Mouse (Mus musculus) hindbrain, embryonic 14.5 days (tissue): Measurements from ENCODE around the gene Cfap45. TPM values are rescaled to one million over a fixed set of nuclear protein-coding genes. Genes with fewer than 3 reads are reported as not detected.
A peak's percentile ranks its signal among the peaks of the same experiment; 100 is the strongest.

Source experiments
- ATAC-seq: fragments of 200-750 bp; cut with Nextera tagmentation; 2 replicates; pipeline ENCODE4 v1.8.0; 2017; ENCODE audit warnings: moderate number of reproducible peaks, mild to moderate bottlenecking, moderate TSS enrichment, moderate library complexity; ENCODE audit not compliant: low FRiP score
- DNase-seq: peaks from one replicate; pipeline ENCODE4 v3.0.0-alpha.2; 2015; ENCODE audit warnings: low spot score
- H3K27ac ChIP-seq: fragments of 300-500 bp; sonication (generic); 2 replicates; pipeline ENCODE4 v1.5.1; 2014; ENCODE audit warnings: mild to moderate bottlenecking, moderate library complexity
- H3K27me3 ChIP-seq: fragments of 300-500 bp; sonication (generic); 2 replicates; pipeline ENCODE4 v1.6.1; 2014; ENCODE audit warnings: mild to moderate bottlenecking, low read length, mixed read lengths; ENCODE audit not compliant: control insufficient read depth, insufficient read depth
- H3K36me3 ChIP-seq: fragments of 300-500 bp; sonication (generic); replicated peaks from 2 replicates; pipeline ENCODE4 v1.6.1; 2014; ENCODE audit not compliant: control insufficient read depth, insufficient read depth
- H3K4me1 ChIP-seq: fragments of 300-500 bp; sonication (generic); replicated peaks from 2 replicates; pipeline ENCODE4 v1.6.1; 2014; ENCODE audit warnings: antibody characterized with exemption, low read length, mixed read lengths; ENCODE audit not compliant: control insufficient read depth, insufficient read depth
- H3K4me2 ChIP-seq: fragments of 300-500 bp; sonication (generic); replicated peaks from 2 replicates; pipeline ENCODE4 v1.6.1; 2014; ENCODE audit warnings: mild to moderate bottlenecking, moderate library complexity
- H3K4me3 ChIP-seq: fragments of 300-500 bp; sonication (generic); replicated peaks from 2 replicates; pipeline ENCODE4 v1.5.1; 2014; ENCODE audit warnings: mild to moderate bottlenecking, low read length
- H3K9ac ChIP-seq: fragments of 300-500 bp; sonication (generic); 2 replicates; pipeline ENCODE4 v1.6.1; 2014
- H3K9me3 ChIP-seq: fragments of 300-500 bp; sonication (generic); 2 replicates; pipeline ENCODE4 v1.6.1; 2016; ENCODE audit warnings: low read length; ENCODE audit not compliant: control insufficient read depth
- WGBS: fragments of 180-500 bp; shearing (Covaris S2); extraction: QIAGEN DNeasy Blood & Tissue Kit; methylation state at CpG from one replicate; pipeline ENCODE4 v1.1.7; 2014; 5-methylcytosine and 5-hydroxymethylcytosine counted together
- polyA plus RNA-seq: library from polyadenylated mRNA; unstranded; fragments of >200 nt; fragmentation: Nextera tagmentation; extraction: Ambion mirVana; gene quantifications from 2 replicates; pipeline ENCODE4 v1.2.1, GENCODE M21; 2014

Cfap45 gene
- polyA plus RNA-seq, 1 experiment from 2014 or later, result 5.5 TPM

GRCm38 (mm10) chr1:172551009-172551408 is 30.4 kb downstream of the Cfap45 start:
- no peak overlapping the region for H3K27ac ChIP-seq
- peak overlapping the region; percentile 63; the same call in 1 of the 2 replicates for H3K9ac ChIP-seq
- ATAC-seq (no peak), DNase-seq (no peak)
- H3K4me1 ChIP-seq, result peaks cover 23% of the 10 kb centered on the region
- H3K9me3 ChIP-seq, result no peaks in the 10 kb centered on the region
- peak overlapping the region; percentile 40 for H3K4me3 ChIP-seq
- peak overlapping the region; percentile 62 for H3K4me2 ChIP-seq
- no peaks in the 10 kb centered on the region; the same call in 1 of the 2 replicates for H3K27me3 ChIP-seq
- WGBS, result 50% methylated on average over 7 of the region's 7 CpGs
- no peaks in the 10 kb centered on the region for H3K36me3 ChIP-seq

GRCm38 (mm10) chr1:172552623-172553022 is 32.0 kb downstream of the Cfap45 start:
- H3K27me3 ChIP-seq, result no peaks in the 10 kb centered on the region; the same call in 1 of the 2 replicates
- WGBS, result 52% methylated on average over 1 of the region's 1 CpGs

GRCm38 (mm10) chr1:172555638-172556037 is 35.0 kb downstream of the Cfap45 start, which contains the start of gene Vsig8:
Vsig8 (plus strand) TSS chr1:172555938.
- no peak within 1 kb of the TSS for H3K4me2 ChIP-seq
- H3K27ac ChIP-seq, result no peak within 1 kb of the TSS
- ATAC-seq (no peak), DNase-seq (no peak)
- peaks cover 8% of the 10 kb centered on the region for H3K4me1 ChIP-seq
- WGBS, result 86% methylated on average over 11 of the region's 11 CpGs
- peaks cover 7% of the 10 kb centered on the region for H3K27me3 ChIP-seq
- H3K4me3 ChIP-seq, result no peak within 1 kb of the TSS
- H3K9me3 ChIP-seq, result no peaks in the 10 kb centered on the region
- no peaks in the 10 kb centered on the region for H3K36me3 ChIP-seq
- H3K9ac ChIP-seq, result no peak within 1 kb of the TSS

More at GRCm38 (mm10) chr1:172552623-172553022, 32.0 kb downstream of the Cfap45 start:
- Histone ChIP-seq H3K4me1 (peaks cover 23% of the 10 kb centered on the region), H3K9ac (no peak overlapping the region), H3K27ac (no peak overlapping the region), H3K4me2 (no peak overlapping the region), H3K4me3 (no peak overlapping the region), H3K9me3 (no peaks in the 10 kb centered on the region), H3K36me3 (no peaks in the 10 kb centered on the region)
- DNase-seq (no peak), ATAC-seq (no peak)

- H3K27ac ChIP-seq, result no peak overlapping the region
- H3K4me2 ChIP-seq, result peak overlapping the region; percentile 91
- peaks cover 26% of the 10 kb centered on the region for H3K27me3 ChIP-seq
- H3K9ac ChIP-seq, result peak overlapping the region; percentile 82
- ATAC-seq (peak; percentile 93), DNase-seq (peak; percentile 85)
- H3K9me3 ChIP-seq, result no peaks in the 10 kb centered on the region
- H3K4me3 ChIP-seq, result peak overlapping the region; percentile 64
- H3K36me3 ChIP-seq, result no peaks in the 10 kb centered on the region
- H3K4me1 ChIP-seq, result peaks cover 14% of the 10 kb centered on the region
- under 1% methylated on average over 54 of the region's 66 CpGs for WGBS
These were observed 42.3 kb downstream of the Cfap45 start for GRCm38 (mm10) chr1:172562641-172563464.

- Histone ChIP-seq H3K36me3 (no peaks in the 10 kb centered on the region), H3K27me3 (peaks cover 26% of the 10 kb centered on the region), H3K4me2 (peak overlapping the region; percentile 91), H3K27ac (no peak overlapping the region), H3K4me3 (peak overlapping the region; percentile 64), H3K4me1 (peaks cover 14% of the 10 kb centered on the region), H3K9ac (peak overlapping the region; percentile 82), H3K9me3 (no peaks in the 10 kb centered on the region)
- WGBS, result 3% methylated on average over 10 of the region's 10 CpGs
- ATAC-seq (no peak), DNase-seq (no peak)
These were observed 42.8 kb downstream of the Cfap45 start for GRCm38 (mm10) chr1:172563465-172563828.

- whole genome bisulfite sequencing, result 83% methylated on average over 3 of the region's 3 CpGs
These were observed 45.5 kb downstream of the Cfap45 start for GRCm38 (mm10) chr1:172566131-172566530.

GRCm38 (mm10) chr1:172567758-172568157 is 47.2 kb downstream of the Cfap45 start:
- Histone ChIP-seq H3K4me1 (peaks cover 5% of the 10 kb centered on the region), H3K9me3 (no peaks in the 10 kb centered on the region), H3K27me3 (no peaks in the 10 kb centered on the region), H3K36me3 (no peaks in the 10 kb centered on the region), H3K4me2 (no peak overlapping the region), H3K4me3 (no peak overlapping the region), H3K9ac (no peak overlapping the region), H3K27ac (no peak overlapping the region)
- no peak for DNase-seq
- 70% methylated on average over 4 of the region's 4 CpGs for WGBS
- no peak for ATAC-seq

More at GRCm38 (mm10) chr1:172566131-172566530, 45.5 kb downstream of the Cfap45 start:
- Histone ChIP-seq H3K27ac (no peak overlapping the region), H3K4me2 (no peak overlapping the region), H3K9me3 (no peaks in the 10 kb centered on the region), H3K4me3 (no peak overlapping the region), H3K27me3 (peaks cover 14% of the 10 kb centered on the region), H3K4me1 (peaks cover 14% of the 10 kb centered on the region), H3K9ac (no peak overlapping the region), H3K36me3 (no peaks in the 10 kb centered on the region)
- no peak for DNase-seq
- ATAC-seq, result no peak

GRCm38 (mm10) chr1:172580116-172580515 is 59.5 kb downstream of the Cfap45 start:
- WGBS, result 81% methylated on average over 6 of the region's 6 CpGs
- no peak for DNase-seq
- no peak overlapping the region for H3K9ac ChIP-seq
- H3K4me2 ChIP-seq, result no peak overlapping the region
- no peak for ATAC-seq
- H3K4me3 ChIP-seq, result no peak overlapping the region
- H3K27ac ChIP-seq, result no peak overlapping the region
- peaks cover 2% of the 10 kb centered on the region; the same call in 1 of the 2 replicates for H3K4me1 ChIP-seq
- H3K9me3 ChIP-seq, result no peaks in the 10 kb centered on the region
- H3K27me3 ChIP-seq, result no peaks in the 10 kb centered on the region
- no peaks in the 10 kb centered on the region for H3K36me3 ChIP-seq

GRCm38 (mm10) chr1:172582436-172582835 is 61.8 kb downstream of the Cfap45 start:
- H3K4me2 ChIP-seq, result no peak overlapping the region
- H3K9me3 ChIP-seq, result no peaks in the 10 kb centered on the region
- 91% methylated on average over 8 of the region's 8 CpGs for WGBS
- no peak for DNase-seq
- no peak for ATAC-seq
- H3K27me3 ChIP-seq, result no peaks in the 10 kb centered on the region
- H3K27ac ChIP-seq, result no peak overlapping the region
- no peaks in the 10 kb centered on the region for H3K36me3 ChIP-seq
- H3K4me3 ChIP-seq, result no peak overlapping the region
- H3K4me1 ChIP-seq, result peaks cover 9% of the 10 kb centered on the region
- H3K9ac ChIP-seq, result no peak overlapping the region
